Mouse (Mus musculus): ENCODE data around the gene Myh7. TPM values are rescaled to one million over a fixed set of nuclear protein-coding genes. Genes with fewer than 3 reads are reported as not detected.

Gene Myh7
- polyA plus RNA-seq, 1 experiment from 2014 or later, result 0.18 TPM

DNA sequence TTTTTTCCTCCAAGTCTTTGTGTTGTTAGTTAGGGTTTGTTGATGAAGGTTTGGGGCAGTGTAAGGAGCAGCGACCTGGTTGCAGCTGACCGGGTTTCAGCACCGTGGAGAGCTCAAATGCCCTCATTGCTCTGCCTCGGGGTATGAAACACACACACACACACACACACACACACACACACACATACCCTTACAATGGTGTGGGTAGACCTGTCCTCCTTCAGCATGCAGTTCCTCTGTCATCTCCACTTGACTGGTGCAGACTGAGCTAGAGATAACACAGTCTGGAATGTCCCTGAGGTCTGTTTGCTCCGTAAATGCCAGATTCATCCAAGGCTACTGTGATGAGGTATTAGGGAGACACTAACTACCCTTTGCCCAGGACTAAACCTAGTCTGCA is 32.8 kb upstream of the Myh7 start:
- Histone ChIP-seq H3K27me3 (ENCODE audit: insufficient read depth, low read length) (no peaks in the 10 kb centered on the region), H3K4me1 (ENCODE audit: insufficient read depth) (peaks cover 2% of the 10 kb centered on the region; the same call in 1 of the 2 replicates), H3K4me3 (ENCODE audit: low read depth, low read length) (no peak overlapping the region), H3K9ac (replicated peaks) (no peak overlapping the region), H3K9me3 (ENCODE audit: low read length) (no peaks in the 10 kb centered on the region), H3K27ac (ENCODE audit: low read depth) (no peak overlapping the region), H3K4me2 (ENCODE audit: low read depth, low read length) (no peak overlapping the region), H3K36me3 (replicated peaks; ENCODE audit: insufficient read depth, low read length) (peaks cover 31% of the 10 kb centered on the region)
- WGBS (ENCODE audit: insufficient replicate concordance), result 35% methylated on average over 5 of the region's 5 CpGs
- TF ChIP-seq CTCF (IDR thresholded peaks at IDR 0.05; ENCODE audit: low read depth), result no peak
- TF ChIP-seq EP300 (IDR thresholded peaks at IDR 0.05; ENCODE audit: low read depth), result no peak
- ATAC-seq (no peak), DNase-seq (peak; percentile 24)

DNA sequence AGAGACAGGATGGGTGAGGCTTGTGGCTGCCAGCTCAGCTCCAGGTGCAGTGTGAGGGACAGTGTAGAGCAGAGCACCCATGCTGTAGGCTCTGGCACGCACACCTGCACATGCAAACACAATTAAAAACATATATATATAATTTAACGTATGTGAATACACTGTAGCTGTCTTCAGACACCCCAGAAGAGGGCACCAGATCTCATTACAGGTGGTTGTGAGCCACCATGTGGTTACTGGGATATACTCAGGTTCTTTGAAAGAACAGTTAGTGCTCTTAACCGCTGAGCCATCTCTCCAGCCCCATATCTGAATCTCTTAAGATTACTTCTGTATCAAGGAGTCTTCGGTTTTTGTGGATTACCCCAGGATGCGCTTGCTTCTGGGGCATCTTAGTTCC is 31.1 kb upstream of the Myh7 start:
- TF ChIP-seq CTCF (IDR thresholded peaks at IDR 0.05; ENCODE audit: low read depth) (peak; percentile 36; the same call in 1 of the 2 replicates), EP300 (IDR thresholded peaks at IDR 0.05; ENCODE audit: low read depth) (no peak)
- peaks cover 48% of the 10 kb centered on the region for H3K36me3 ChIP-seq (replicated peaks; ENCODE audit: insufficient read depth, low read length)
- WGBS (ENCODE audit: insufficient replicate concordance), result 75% methylated on average over 5 of the region's 5 CpGs
- no peak for ATAC-seq
- DNase-seq, result no peak
- H3K9me3 ChIP-seq (ENCODE audit: low read length), result no peaks in the 10 kb centered on the region
- H3K9ac ChIP-seq (replicated peaks), result no peak overlapping the region
- no peak overlapping the region for H3K4me3 ChIP-seq (ENCODE audit: low read depth, low read length)
- no peaks in the 10 kb centered on the region for H3K27me3 ChIP-seq (ENCODE audit: insufficient read depth, low read length)
- H3K4me2 ChIP-seq (ENCODE audit: low read depth, low read length), result no peak overlapping the region
- peaks cover 2% of the 10 kb centered on the region; the same call in 1 of the 2 replicates for H3K4me1 ChIP-seq (ENCODE audit: insufficient read depth)
- H3K27ac ChIP-seq (ENCODE audit: low read depth), result no peak overlapping the region

DNA sequence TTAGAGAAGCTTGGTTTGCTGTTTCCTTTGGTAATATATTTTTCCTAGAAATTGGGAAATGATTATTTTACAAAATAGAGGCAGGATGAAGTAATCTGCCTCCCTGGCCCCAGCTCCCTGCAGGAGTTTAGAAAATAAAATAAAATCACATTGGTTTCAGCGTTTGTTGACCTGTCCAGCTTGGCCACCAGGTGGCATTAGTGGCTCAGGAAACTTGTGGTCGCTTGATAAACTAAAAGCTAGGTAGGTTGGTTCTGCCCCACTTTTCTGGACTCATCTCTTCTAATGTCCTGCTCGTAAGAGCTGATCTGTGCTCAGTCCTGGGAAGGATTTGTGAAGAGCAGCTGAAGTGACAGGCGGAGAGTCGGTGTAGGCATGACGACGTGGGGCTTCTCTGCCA is 29.8 kb upstream of the Myh7 start:
- 63% methylated on average over 7 of the region's 7 CpGs for WGBS (ENCODE audit: insufficient replicate concordance)
- peak; percentile 24; the same call in 1 of the 2 replicates for ATAC-seq
- peak; percentile 74 for DNase-seq
- Histone ChIP-seq H3K27ac (ENCODE audit: low read depth) (no peak overlapping the region), H3K36me3 (replicated peaks; ENCODE audit: insufficient read depth, low read length) (peaks cover 54% of the 10 kb centered on the region), H3K9ac (replicated peaks) (no peak overlapping the region), H3K4me3 (ENCODE audit: low read depth, low read length) (no peak overlapping the region), H3K9me3 (ENCODE audit: low read length) (no peaks in the 10 kb centered on the region), H3K4me2 (ENCODE audit: low read depth, low read length) (no peak overlapping the region), H3K4me1 (ENCODE audit: insufficient read depth) (peaks cover 2% of the 10 kb centered on the region; the same call in 1 of the 2 replicates), H3K27me3 (ENCODE audit: insufficient read depth, low read length) (no peaks in the 10 kb centered on the region)
- TF ChIP-seq CTCF (IDR thresholded peaks at IDR 0.05; ENCODE audit: low read depth) (peak; percentile 83), EP300 (IDR thresholded peaks at IDR 0.05; ENCODE audit: low read depth) (no peak)

DNA sequence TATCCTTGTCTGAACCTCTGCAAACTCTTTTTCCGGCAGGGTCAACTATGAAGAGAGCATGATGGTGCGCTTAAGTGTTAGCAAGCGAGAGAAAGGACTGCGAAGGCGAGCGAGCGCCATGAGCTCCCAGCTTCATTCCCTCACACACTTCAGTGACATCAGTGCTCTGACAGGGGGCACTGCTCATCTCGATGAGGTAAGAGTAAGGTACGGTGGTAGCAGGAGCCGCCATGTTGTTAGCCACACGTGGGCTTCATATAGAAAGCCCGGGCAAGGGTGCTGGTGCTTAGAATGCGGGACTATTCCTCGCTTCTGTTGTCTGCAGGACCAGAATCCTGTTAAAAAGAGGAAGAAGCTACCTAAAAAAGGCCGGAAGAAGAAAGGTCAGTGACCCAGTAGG is 28.6 kb upstream of the Myh7 start:
- H3K4me1 ChIP-seq (ENCODE audit: insufficient read depth), result no peaks in the 10 kb centered on the region
- H3K4me2 ChIP-seq (ENCODE audit: low read depth, low read length), result no peak overlapping the region
- H3K27me3 ChIP-seq (ENCODE audit: insufficient read depth, low read length), result no peaks in the 10 kb centered on the region
- DNase-seq, result no peak
- TF ChIP-seq EP300 (IDR thresholded peaks at IDR 0.05; ENCODE audit: low read depth) (no peak), CTCF (IDR thresholded peaks at IDR 0.05; ENCODE audit: low read depth) (no peak)
- no peaks in the 10 kb centered on the region for H3K9me3 ChIP-seq (ENCODE audit: low read length)
- H3K36me3 ChIP-seq (replicated peaks; ENCODE audit: insufficient read depth, low read length), result peaks cover 60% of the 10 kb centered on the region
- WGBS (ENCODE audit: insufficient replicate concordance), result 87% methylated on average over 15 of the region's 15 CpGs
- H3K27ac ChIP-seq (ENCODE audit: low read depth), result no peak overlapping the region
- no peak for ATAC-seq
- H3K9ac ChIP-seq (replicated peaks), result no peak overlapping the region
- H3K4me3 ChIP-seq (ENCODE audit: low read depth, low read length), result no peak overlapping the region

DNA sequence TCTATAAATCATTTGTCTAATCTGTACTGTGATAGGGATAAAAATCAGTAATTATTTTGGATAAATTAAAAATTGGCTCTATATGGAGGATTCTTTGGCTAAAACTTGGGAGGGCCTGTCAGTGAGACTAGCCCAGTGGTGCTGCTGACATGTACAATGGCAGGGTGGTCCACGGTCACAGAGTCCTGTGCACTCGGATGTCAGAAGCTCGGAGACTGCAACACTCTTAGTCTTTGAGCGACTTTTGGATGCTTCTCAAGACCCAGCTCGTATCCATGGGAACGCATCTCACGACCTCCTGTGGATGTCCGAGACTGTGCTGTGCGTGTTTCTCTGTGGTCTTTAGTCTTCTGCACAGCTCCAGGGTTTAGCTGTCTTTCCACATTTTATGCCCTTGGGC is 26.0 kb upstream of the Myh7 start:
- WGBS (ENCODE audit: insufficient replicate concordance), result 85% methylated on average over 9 of the region's 9 CpGs
- ATAC-seq, result no peak
- Histone ChIP-seq H3K9ac (replicated peaks) (no peak overlapping the region), H3K4me1 (ENCODE audit: insufficient read depth) (no peaks in the 10 kb centered on the region), H3K4me3 (ENCODE audit: low read depth, low read length) (no peak overlapping the region), H3K9me3 (ENCODE audit: low read length) (no peaks in the 10 kb centered on the region), H3K27ac (ENCODE audit: low read depth) (no peak overlapping the region), H3K36me3 (replicated peaks; ENCODE audit: insufficient read depth, low read length) (peaks cover 58% of the 10 kb centered on the region), H3K27me3 (ENCODE audit: insufficient read depth, low read length) (no peaks in the 10 kb centered on the region), H3K4me2 (ENCODE audit: low read depth, low read length) (no peak overlapping the region)
- TF ChIP-seq EP300 (IDR thresholded peaks at IDR 0.05; ENCODE audit: low read depth), result no peak
- TF ChIP-seq CTCF (IDR thresholded peaks at IDR 0.05; ENCODE audit: low read depth), result no peak
- DNase-seq, result no peak

DNA sequence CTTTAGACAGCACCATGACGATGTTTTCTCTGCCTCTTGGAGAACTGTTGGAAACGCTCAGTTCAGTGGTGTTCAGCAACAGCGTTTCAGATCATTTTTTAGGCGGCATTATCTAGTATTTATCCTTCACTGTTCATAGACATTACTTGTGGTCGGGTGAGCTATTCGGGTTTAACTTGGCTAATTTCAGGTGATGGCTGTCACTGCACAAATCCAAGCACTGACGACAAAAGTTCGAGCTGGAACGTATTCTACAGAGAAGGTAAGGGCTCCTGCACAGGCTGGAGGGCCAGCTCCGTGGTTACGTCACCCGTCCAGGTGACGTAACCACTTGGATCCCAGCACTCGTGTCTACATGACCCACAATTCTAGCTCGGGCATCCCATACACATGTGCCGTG is 22.4 kb upstream of the Myh7 start:
- H3K4me1 ChIP-seq (ENCODE audit: insufficient read depth), result peaks cover 3% of the 10 kb centered on the region; the same call in 1 of the 2 replicates
- 82% methylated on average over 16 of the region's 16 CpGs for WGBS (ENCODE audit: insufficient replicate concordance)
- no peak for DNase-seq
- peaks cover 27% of the 10 kb centered on the region for H3K36me3 ChIP-seq (replicated peaks; ENCODE audit: insufficient read depth, low read length)
- ATAC-seq, result no peak
- no peak overlapping the region for H3K4me3 ChIP-seq (ENCODE audit: low read depth, low read length)
- H3K27me3 ChIP-seq (ENCODE audit: insufficient read depth, low read length), result no peaks in the 10 kb centered on the region
- no peak overlapping the region for H3K27ac ChIP-seq (ENCODE audit: low read depth)
- TF ChIP-seq EP300 (IDR thresholded peaks at IDR 0.05; ENCODE audit: low read depth), result no peak
- no peak for TF ChIP-seq CTCF (IDR thresholded peaks at IDR 0.05; ENCODE audit: low read depth)
- H3K9me3 ChIP-seq (ENCODE audit: low read length), result no peaks in the 10 kb centered on the region
- no peak overlapping the region for H3K9ac ChIP-seq (replicated peaks)
- no peak overlapping the region for H3K4me2 ChIP-seq (ENCODE audit: low read depth, low read length)

DNA sequence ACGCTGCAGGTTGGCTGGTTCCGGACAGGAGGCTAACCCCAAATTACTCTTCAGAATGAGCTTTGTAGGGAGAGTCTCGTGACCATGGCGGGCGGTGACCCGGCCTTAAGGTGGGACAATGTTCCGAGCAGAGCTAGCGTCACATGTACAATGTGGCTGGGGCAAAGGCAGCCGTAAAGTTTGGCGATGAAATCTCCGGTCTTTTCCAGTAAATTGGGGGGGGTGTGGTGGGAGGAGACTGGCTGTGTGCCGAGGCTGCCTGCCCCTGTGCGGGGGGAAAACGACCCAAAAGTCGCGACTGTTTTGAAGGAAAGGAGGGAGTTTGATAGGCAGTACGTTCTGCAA is 21.3 kb upstream of the Myh7 start:
- peak overlapping the region; percentile 72 for H3K9ac ChIP-seq (replicated peaks)
- DNase-seq (peak; percentile 51), ATAC-seq (peak; percentile 26)
- TF ChIP-seq EP300 (IDR thresholded peaks at IDR 0.05; ENCODE audit: low read depth) (no peak), CTCF (IDR thresholded peaks at IDR 0.05; ENCODE audit: low read depth) (no peak)
- H3K4me2 ChIP-seq (ENCODE audit: low read depth, low read length), result peak overlapping the region; percentile 84
- WGBS (ENCODE audit: insufficient replicate concordance), result under 1% methylated on average over 17 of the region's 17 CpGs
- H3K27me3 ChIP-seq (ENCODE audit: insufficient read depth, low read length), result no peaks in the 10 kb centered on the region
- peak overlapping the region; percentile 74 for H3K4me3 ChIP-seq (ENCODE audit: low read depth, low read length)
- H3K27ac ChIP-seq (ENCODE audit: low read depth), result peak overlapping the region; percentile 84
- peaks cover 3% of the 10 kb centered on the region; the same call in 1 of the 2 replicates for H3K4me1 ChIP-seq (ENCODE audit: insufficient read depth)
- peaks cover 16% of the 10 kb centered on the region for H3K36me3 ChIP-seq (replicated peaks; ENCODE audit: insufficient read depth, low read length)
- H3K9me3 ChIP-seq (ENCODE audit: low read length), result no peaks in the 10 kb centered on the region
